Mouse (Mus musculus) liver, postnatal 0 days (tissue): Measurements from ENCODE around the gene 9230102O04Rik.

Source experiments
- CTCF ChIP-seq: sonication (generic); IDR thresholded peaks from 2 replicates; pipeline ENCODE4 v1.5.1; 2016; ENCODE audit warnings: antibody characterized with exemption, low read depth
- EP300 ChIP-seq: IDR thresholded peaks from 2 replicates; pipeline ENCODE4 v1.6.1; 2016; ENCODE audit warnings: antibody characterized with exemption, low read depth, mild to moderate bottlenecking

- no peak for TF ChIP-seq CTCF
- no peak for TF ChIP-seq EP300
Observed at GRCm38 (mm10) chr2:9918691-9919471, 29.5 kb upstream of the 9230102O04Rik start.
